Mouse (Mus musculus): Measurements from ENCODE around the gene Kcna7. TPM values are rescaled to one million over a fixed set of nuclear protein-coding genes. Genes with fewer than 3 reads are reported as not detected.

The Kcna7 gene
- polyA plus RNA-seq, 1 experiment from 2014 or later: not detected

GRCm38 (mm10) chr7:45443526-45444420, 38.3 kb downstream of the Kcna7 start:
- DNase-seq (ENCODE audit: extremely low spot score, low spot score): no peak
- 91% methylated on average over 22 of the region's 22 CpGs for WGBS
- Histone ChIP-seq H3K36me3 (replicated peaks) (peaks cover 78% of the 10 kb centered on the region), H3K4me3 (no peak overlapping the region), H3K9me3 (no peaks in the 10 kb centered on the region), H3K27me3 (ENCODE audit: poor library complexity, severe bottlenecking) (no peaks in the 10 kb centered on the region), H3K27ac (no peak overlapping the region), H3K4me1 (peaks cover 5% of the 10 kb centered on the region; the same call in 1 of the 2 replicates)

- Histone ChIP-seq H3K4me1 (peaks cover 9% of the 10 kb centered on the region; the same call in 1 of the 2 replicates), H3K27ac (no peak overlapping the region), H3K9me3 (no peaks in the 10 kb centered on the region), H3K4me3 (no peak overlapping the region), H3K27me3 (ENCODE audit: poor library complexity, severe bottlenecking) (no peaks in the 10 kb centered on the region), H3K36me3 (replicated peaks) (peaks cover 73% of the 10 kb centered on the region)
- DNase-seq (ENCODE audit: extremely low spot score, low spot score): no peak
These were observed 41.1 kb downstream of the Kcna7 start for GRCm38 (mm10) chr7:45446589-45446988.

- H3K27ac ChIP-seq: 0 out of 2 replicates have a peak overlapping the region, but pooled peaks have one; percentile 11
- H3K4me3 ChIP-seq: 0 out of 2 replicates have a peak overlapping the region, but pooled peaks have one; percentile 23
- peaks cover 78% of the 10 kb centered on the region for H3K36me3 ChIP-seq (replicated peaks)
- 41% methylated on average over 11 of the region's 11 CpGs for WGBS
- no peak for DNase-seq (ENCODE audit: extremely low spot score, low spot score)
- H3K9me3 ChIP-seq: no peaks in the 10 kb centered on the region
- H3K27me3 ChIP-seq (ENCODE audit: poor library complexity, severe bottlenecking): no peaks in the 10 kb centered on the region
- H3K4me1 ChIP-seq: peaks cover 12% of the 10 kb centered on the region; the same call in 1 of the 2 replicates
These were observed 42.0 kb downstream of the Kcna7 start for GRCm38 (mm10) chr7:45447325-45447990.

- DNase-seq (ENCODE audit: extremely low spot score, low spot score): no peak
- 97% methylated on average over 1 of the region's 1 CpGs for WGBS
- Histone ChIP-seq H3K27ac (no peak overlapping the region), H3K4me1 (peaks cover 12% of the 10 kb centered on the region; the same call in 1 of the 2 replicates), H3K27me3 (ENCODE audit: poor library complexity, severe bottlenecking) (no peaks in the 10 kb centered on the region), H3K9me3 (no peaks in the 10 kb centered on the region), H3K36me3 (replicated peaks) (peaks cover 76% of the 10 kb centered on the region), H3K4me3 (no peak overlapping the region)
These were observed 44.5 kb downstream of the Kcna7 start for GRCm38 (mm10) chr7:45449974-45450373.

- Histone ChIP-seq H3K36me3 (replicated peaks) (peaks cover 81% of the 10 kb centered on the region), H3K9me3 (no peaks in the 10 kb centered on the region), H3K4me1 (peaks cover 16% of the 10 kb centered on the region), H3K4me3 (no peak overlapping the region; the same call in 1 of the 2 replicates), H3K27me3 (ENCODE audit: poor library complexity, severe bottlenecking) (no peaks in the 10 kb centered on the region), H3K27ac (no peak overlapping the region)
- peak; percentile 80 for DNase-seq (ENCODE audit: extremely low spot score, low spot score)
- 52% methylated on average over 23 of the region's 23 CpGs for WGBS
These were observed 46.0 kb downstream of the Kcna7 start for GRCm38 (mm10) chr7:45451344-45451982.

GRCm38 (mm10) chr7:45454971-45455370, 49.5 kb downstream of the Kcna7 start:
- H3K27me3 ChIP-seq (ENCODE audit: poor library complexity, severe bottlenecking): no peaks in the 10 kb centered on the region
- peaks cover 79% of the 10 kb centered on the region for H3K36me3 ChIP-seq (replicated peaks)
- H3K4me3 ChIP-seq: no peak overlapping the region
- no peaks in the 10 kb centered on the region for H3K9me3 ChIP-seq
- peaks cover 36% of the 10 kb centered on the region for H3K4me1 ChIP-seq
- WGBS: 89% methylated on average over 15 of the region's 15 CpGs
- H3K27ac ChIP-seq: no peak overlapping the region
- no peak for DNase-seq (ENCODE audit: extremely low spot score, low spot score)

- no peaks in the 10 kb centered on the region for H3K9me3 ChIP-seq
- H3K36me3 ChIP-seq (replicated peaks): peaks cover 84% of the 10 kb centered on the region
- no peaks in the 10 kb centered on the region for H3K27me3 ChIP-seq (ENCODE audit: poor library complexity, severe bottlenecking)
- no peak for DNase-seq (ENCODE audit: extremely low spot score, low spot score)
- no peak overlapping the region for H3K4me3 ChIP-seq
- WGBS: 77% methylated on average over 13 of the region's 13 CpGs
- H3K27ac ChIP-seq: no peak overlapping the region
- H3K4me1 ChIP-seq: peaks cover 47% of the 10 kb centered on the region
These were observed 50.7 kb downstream of the Kcna7 start for GRCm38 (mm10) chr7:45455932-45456696.

GRCm38 (mm10) chr7:45456721-45457203, 51.3 kb downstream of the Kcna7 start:
- H3K36me3 ChIP-seq (replicated peaks): peaks cover 84% of the 10 kb centered on the region

GRCm38 (mm10) chr7:45457204-45458060, 52.0 kb downstream of the Kcna7 start:
- peak overlapping the region; percentile 16; the same call in 1 of the 2 replicates for H3K27ac ChIP-seq

More at GRCm38 (mm10) chr7:45456721-45457203, 51.3 kb downstream of the Kcna7 start:
- H3K27ac ChIP-seq: peak overlapping the region; percentile 16; the same call in 1 of the 2 replicates
- no peaks in the 10 kb centered on the region for H3K9me3 ChIP-seq
- H3K4me3 ChIP-seq: peak overlapping the region; percentile 87
- DNase-seq (ENCODE audit: extremely low spot score, low spot score): no peak
- H3K27me3 ChIP-seq (ENCODE audit: poor library complexity, severe bottlenecking): no peaks in the 10 kb centered on the region
- peaks cover 48% of the 10 kb centered on the region for H3K4me1 ChIP-seq
- 71% methylated on average over 9 of the region's 9 CpGs for WGBS

GRCm38 (mm10) chr7:45458748-45459563, 53.5 kb downstream of the Kcna7 start:
- 1% methylated on average over 43 of the region's 43 CpGs for WGBS
- Histone ChIP-seq H3K36me3 (replicated peaks) (peaks cover 86% of the 10 kb centered on the region), H3K27ac (peak overlapping the region; percentile 95)

More at GRCm38 (mm10) chr7:45457204-45458060, 52.0 kb downstream of the Kcna7 start:
- H3K36me3 ChIP-seq (replicated peaks): peaks cover 84% of the 10 kb centered on the region
- H3K4me1 ChIP-seq: peaks cover 49% of the 10 kb centered on the region
- no peak for DNase-seq (ENCODE audit: extremely low spot score, low spot score)
- peak overlapping the region; percentile 87 for H3K4me3 ChIP-seq
- no peaks in the 10 kb centered on the region for H3K27me3 ChIP-seq (ENCODE audit: poor library complexity, severe bottlenecking)
- no peaks in the 10 kb centered on the region for H3K9me3 ChIP-seq
- WGBS: 82% methylated on average over 10 of the region's 10 CpGs

More at GRCm38 (mm10) chr7:45458748-45459563, 53.5 kb downstream of the Kcna7 start:
- no peaks in the 10 kb centered on the region for H3K9me3 ChIP-seq
- peaks cover 49% of the 10 kb centered on the region for H3K4me1 ChIP-seq
- peak overlapping the region; percentile 87 for H3K4me3 ChIP-seq
- peak; percentile 87 for DNase-seq (ENCODE audit: extremely low spot score, low spot score)
- H3K27me3 ChIP-seq (ENCODE audit: poor library complexity, severe bottlenecking): no peaks in the 10 kb centered on the region
